Mouse (Mus musculus): ENCODE results near the gene Nkain4. TPM values are rescaled to one million over a fixed set of nuclear protein-coding genes. Genes with fewer than 3 reads are reported as not detected.

Gene Nkain4
- total RNA-seq, 2 experiments from 2014 or later, result not detected

GRCm38 (mm10) chr2:180895321-180895720 is 59.2 kb downstream of the Nkain4 start:
- no peak for ATAC-seq (ENCODE audit: poor library complexity, severe bottlenecking)

GRCm38 (mm10) chr2:180894734-180895133 is 59.8 kb downstream of the Nkain4 start:
- peak; percentile 81 for ATAC-seq (ENCODE audit: poor library complexity, severe bottlenecking)

DNA sequence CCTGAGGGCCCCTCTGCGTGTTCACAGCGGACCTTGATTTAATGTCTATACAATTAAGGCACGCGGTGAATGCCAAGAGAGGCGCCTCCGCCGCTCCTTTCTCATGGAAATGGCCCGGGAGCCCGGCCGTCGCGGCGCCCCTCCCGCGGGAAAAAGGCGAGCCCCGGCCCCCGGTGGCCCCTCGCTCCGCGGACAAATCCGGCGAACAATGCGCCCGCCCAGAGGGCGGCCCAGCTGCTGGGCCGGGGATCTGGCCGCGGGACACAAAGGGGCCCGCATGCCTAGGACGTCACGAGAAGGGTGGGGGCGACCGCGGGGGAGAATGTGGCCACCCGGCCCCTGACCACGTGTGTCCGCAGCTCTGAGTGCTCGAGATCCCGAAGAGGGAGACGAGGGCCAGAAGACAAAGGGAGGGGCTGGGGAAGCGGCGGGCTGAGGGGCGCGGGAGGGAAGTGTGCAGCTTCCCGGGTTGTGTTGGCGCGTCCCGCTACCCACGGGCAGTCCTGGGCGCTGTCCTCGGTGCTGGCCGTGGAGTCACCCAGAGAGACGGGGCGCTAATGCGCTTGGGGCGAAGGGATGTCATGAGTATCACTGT is 60.4 kb downstream of the Nkain4 start:
- ATAC-seq (ENCODE audit: poor library complexity, severe bottlenecking), result no peak

DNA sequence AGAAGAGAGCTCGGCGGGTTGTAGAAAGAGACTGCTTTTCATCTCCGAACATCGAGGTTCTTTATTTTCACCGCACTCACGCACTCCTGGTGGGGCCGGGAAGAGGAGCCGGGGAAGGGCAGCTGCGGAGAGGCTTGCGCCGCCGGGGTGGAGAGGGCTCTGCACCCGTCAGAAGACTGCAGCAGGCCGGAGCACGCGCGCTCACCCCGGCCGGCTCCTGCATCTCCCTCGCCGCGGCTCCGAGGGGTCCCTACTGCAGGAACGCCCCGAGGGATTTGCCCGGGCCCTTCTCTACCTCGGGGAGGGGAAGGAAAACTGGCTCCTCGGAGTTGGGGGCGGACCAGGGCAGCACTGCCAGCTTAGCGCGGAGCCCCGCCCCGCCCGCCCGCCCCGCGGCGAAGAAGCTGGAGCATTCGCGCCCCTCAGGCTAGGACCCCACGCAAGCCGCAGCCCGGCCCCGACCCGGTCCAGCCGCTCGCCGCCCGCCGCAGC is 60.9 kb downstream of the Nkain4 start:
- ATAC-seq (ENCODE audit: poor library complexity, severe bottlenecking), result no peak

DNA sequence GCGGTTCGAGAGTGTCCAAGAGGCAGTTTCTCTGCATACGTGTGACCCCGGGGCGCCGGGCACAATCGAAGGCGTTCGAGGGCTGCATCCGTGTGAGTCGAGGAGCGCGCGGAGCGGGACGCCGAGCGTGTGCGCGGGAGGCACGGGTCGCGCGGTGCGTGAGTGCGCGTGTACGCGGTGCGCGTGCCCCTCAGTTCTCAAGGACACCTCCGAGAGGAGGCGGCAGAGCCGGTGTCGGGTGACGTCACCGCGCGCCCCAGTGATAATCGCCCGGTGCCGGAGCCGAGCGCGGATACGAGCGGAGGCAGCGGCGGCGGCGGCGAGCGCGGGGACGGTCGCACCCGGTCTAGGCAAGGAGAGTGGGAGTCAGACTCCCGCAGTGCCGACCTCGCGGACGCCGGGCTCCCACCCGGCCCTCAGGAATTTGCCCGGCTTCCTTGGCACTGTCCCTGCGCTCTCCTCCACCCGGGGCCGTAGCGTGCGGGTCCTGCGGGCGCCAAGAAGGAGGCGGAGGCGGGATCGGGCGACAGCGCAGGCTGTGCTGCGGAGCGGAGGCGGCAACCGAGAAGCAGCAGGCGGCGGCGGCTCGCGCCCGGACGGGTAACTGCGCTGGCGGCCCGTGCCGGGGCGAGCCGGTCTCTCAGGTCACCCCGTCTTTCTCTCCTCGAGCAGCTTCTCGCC is 61.5 kb downstream of the Nkain4 start:
- ATAC-seq (ENCODE audit: poor library complexity, severe bottlenecking), result no peak

- ATAC-seq (ENCODE audit: poor library complexity, severe bottlenecking), result no peak
These were observed 62.6 kb downstream of the Nkain4 start for GRCm38 (mm10) chr2:180891835-180892323.

DNA sequence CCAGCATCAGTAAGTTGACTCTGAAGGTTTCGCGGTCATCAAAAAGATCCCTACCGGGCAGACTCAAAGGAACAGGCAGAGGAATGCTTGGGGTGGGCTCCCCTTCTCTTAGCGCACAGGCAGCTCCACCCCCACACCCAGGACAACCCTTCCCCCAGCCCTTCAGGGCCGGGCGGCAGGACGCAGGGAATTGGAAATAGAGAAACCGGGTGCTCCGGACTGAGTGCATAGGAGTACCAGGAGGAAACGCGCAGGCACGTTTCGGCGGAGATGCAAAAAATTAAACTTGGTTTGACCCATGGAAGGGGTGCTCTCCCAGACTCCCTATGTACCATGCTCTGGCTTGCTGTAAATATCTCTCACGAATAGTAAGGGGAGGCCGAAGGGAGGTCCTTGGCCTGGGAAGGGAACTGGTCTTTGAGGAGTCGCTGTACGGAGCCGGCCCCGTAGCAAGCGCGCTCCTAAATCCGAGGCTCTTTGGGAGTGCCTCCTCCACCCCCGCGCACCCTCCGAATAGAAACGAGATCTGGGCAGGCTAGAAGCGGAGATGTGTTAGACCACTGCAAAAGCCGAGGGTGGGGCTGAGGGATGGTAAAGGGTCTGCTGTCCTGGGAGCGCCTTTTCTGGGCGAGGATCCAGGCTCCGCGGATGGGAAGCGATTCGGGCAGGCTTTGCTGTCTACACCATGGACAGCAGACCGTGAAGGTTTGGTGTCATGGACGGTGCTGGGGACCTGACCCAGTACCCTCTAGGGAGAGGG is 63.2 kb downstream of the Nkain4 start:
- ATAC-seq (ENCODE audit: poor library complexity, severe bottlenecking), result no peak

DNA sequence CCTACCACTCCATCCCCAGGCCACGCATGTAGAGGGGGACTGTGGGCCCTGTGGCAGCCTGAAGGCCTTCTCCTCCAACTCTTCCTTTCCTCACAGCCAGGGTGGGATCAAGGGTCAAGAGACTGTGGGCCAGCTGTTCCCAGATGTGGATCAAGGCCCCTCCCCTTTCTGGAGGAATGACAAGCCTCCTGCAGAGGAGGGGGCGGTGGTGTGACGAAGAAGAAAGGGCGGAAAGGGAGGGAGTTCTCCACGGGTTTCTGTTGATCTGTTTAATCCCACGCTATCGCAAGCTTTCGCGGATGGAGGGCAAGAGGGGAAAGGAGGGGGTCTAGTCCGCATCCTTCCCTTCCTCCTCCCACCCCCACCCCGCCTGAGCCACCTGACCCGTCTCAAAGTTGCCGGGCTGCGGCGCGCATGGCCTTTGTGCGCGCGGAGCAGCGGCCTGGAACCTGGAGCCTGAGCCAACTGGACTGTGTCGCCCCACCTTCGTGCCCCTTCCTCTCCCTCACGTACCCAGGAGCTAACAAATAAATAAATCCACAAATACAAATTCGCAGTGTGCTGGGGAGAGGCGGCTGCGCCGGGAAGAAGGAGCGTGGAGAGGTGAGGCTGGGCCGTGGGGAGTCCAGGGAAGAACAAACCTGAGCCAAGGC is 64.0 kb downstream of the Nkain4 start:
- ATAC-seq (ENCODE audit: poor library complexity, severe bottlenecking), result no peak

DNA sequence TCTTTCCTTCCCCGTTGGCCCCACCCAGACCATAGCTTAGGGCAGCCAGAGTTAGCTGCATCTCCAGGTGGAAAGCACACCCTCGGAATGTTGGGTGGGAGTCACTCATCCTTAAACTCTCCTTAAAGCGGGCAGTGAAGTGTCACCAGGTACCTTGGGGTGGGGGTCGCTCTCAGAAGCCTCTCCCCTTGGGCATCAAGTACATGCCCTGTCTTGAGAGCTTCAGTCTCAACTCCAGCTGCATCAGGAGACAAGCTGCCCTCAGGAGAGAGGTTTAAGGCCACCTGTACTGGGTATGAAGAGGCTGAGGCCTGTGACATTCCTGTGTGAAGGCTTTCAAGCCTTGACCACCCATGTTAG is 64.6 kb downstream of the Nkain4 start:
- ATAC-seq (ENCODE audit: poor library complexity, severe bottlenecking), result no peak

DNA sequence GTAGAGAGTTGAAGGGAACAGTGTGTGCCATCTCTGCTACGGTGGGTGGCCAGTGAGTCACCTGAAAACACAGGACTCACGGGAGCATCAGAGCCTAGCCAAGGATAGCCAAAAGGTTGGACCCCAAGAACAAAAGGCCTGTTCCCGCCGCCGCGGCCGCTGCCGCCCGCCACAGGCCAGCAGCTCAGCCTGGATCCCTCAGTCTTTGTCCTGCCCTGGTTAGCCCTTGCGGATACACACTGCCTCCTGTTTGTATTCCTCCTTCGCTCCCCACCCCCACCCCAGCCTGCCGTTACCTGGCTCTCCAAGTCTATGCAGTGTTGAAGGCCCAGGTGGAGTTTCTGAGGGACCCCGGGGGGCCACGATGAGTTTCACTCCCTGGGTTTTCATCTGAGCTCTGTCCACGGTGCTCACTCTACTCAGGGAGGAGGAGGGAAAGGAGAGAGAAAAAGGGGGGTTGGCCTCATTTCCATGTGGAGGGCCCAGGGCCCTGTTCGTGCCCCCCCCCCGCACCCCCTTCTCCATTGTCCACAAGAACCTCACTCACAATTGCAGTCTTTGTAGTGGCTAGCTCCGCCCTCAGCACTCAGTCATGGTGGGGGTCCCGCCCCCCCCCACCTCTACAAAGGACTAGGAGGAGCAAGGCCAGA is 65.1 kb downstream of the Nkain4 start:
- ATAC-seq (ENCODE audit: poor library complexity, severe bottlenecking), result no peak

- ATAC-seq (ENCODE audit: poor library complexity, severe bottlenecking), result no peak
These were observed 69.2 kb downstream of the Nkain4 start for GRCm38 (mm10) chr2:180885270-180885669.

Other genes starting within 250 kb of the Nkain4 start
- 30.0 and 32.1 TPM in 2 replicates for gene Dido1, start 244.7 kb downstream of the Nkain4 start, total RNA-seq (2015)
- gene Dido1, start 244.7 kb downstream of the Nkain4 start, total RNA-seq (2017), result 41.3 and 46.9 TPM in 2 replicates
- gene Gid8, start 244.6 kb downstream of the Nkain4 start, total RNA-seq (2015), result 72.6 and 76.0 TPM in 2 replicates
- gene Gid8, start 244.6 kb downstream of the Nkain4 start, total RNA-seq (2017), result 64.1 and 82.6 TPM in 2 replicates
- 7.9 and 9.9 TPM in 2 replicates for gene Slc17a9, start 229.4 kb downstream of the Nkain4 start, total RNA-seq (2015)
- gene Slc17a9, start 229.4 kb downstream of the Nkain4 start, total RNA-seq (2017), result 5.2 and 7.1 TPM in 2 replicates
- gene Bhlhe23, start 177.8 kb downstream of the Nkain4 start, total RNA-seq (2015), result not detected in 2 replicates
- not detected in 2 replicates for gene Bhlhe23, start 177.8 kb downstream of the Nkain4 start, total RNA-seq (2017)
- gene Ythdf1, start 33.8 kb downstream of the Nkain4 start, total RNA-seq (2015), result 54.2 and 55.4 TPM in 2 replicates
- 24.1 and 26.0 TPM in 2 replicates for gene Ythdf1, start 33.8 kb downstream of the Nkain4 start, total RNA-seq (2017)
- not detected in 2 replicates for gene Birc7, start 25.7 kb downstream of the Nkain4 start, total RNA-seq (2015)
- not detected in 2 replicates for gene Birc7, start 25.7 kb downstream of the Nkain4 start, total RNA-seq (2017)
- 16.5 and 18.7 TPM in 2 replicates for gene Arfgap1, start 12.5 kb upstream of the Nkain4 start, total RNA-seq (2015)
- 34.8 and 35.0 TPM in 2 replicates for gene Arfgap1, start 12.5 kb upstream of the Nkain4 start, total RNA-seq (2017)
- gene Col20a1, start 31.8 kb upstream of the Nkain4 start, total RNA-seq (2015), result 0.11 and 0.23 TPM in 2 replicates
- 0.18 and 0.28 TPM in 2 replicates for gene Col20a1, start 31.8 kb upstream of the Nkain4 start, total RNA-seq (2017)
- gene Chrna4, start 88.8 kb upstream of the Nkain4 start, total RNA-seq (2015), result not detected in 2 replicates
- gene Chrna4, start 88.8 kb upstream of the Nkain4 start, total RNA-seq (2017), result not detected in 2 replicates
- gene Kcnq2, start 180.6 kb upstream of the Nkain4 start, total RNA-seq (2015), result not detected in 2 replicates
- gene Kcnq2, start 180.6 kb upstream of the Nkain4 start, total RNA-seq (2017), result not detected in 2 replicates
- not detected in 2 replicates for gene Eef1a2, start 202.3 kb upstream of the Nkain4 start, total RNA-seq (2015)
- not detected in 2 replicates for gene Eef1a2, start 202.3 kb upstream of the Nkain4 start, total RNA-seq (2017)
- gene Ppdpf, start 232.5 kb upstream of the Nkain4 start, total RNA-seq (2015), result 87.9 and 88.9 TPM in 2 replicates
- gene Ppdpf, start 232.5 kb upstream of the Nkain4 start, total RNA-seq (2017), result 55.7 and 56.1 TPM in 2 replicates
- gene Ptk6, start 248.1 kb upstream of the Nkain4 start, total RNA-seq (2015), result not detected in 2 replicates
- gene Ptk6, start 248.1 kb upstream of the Nkain4 start, total RNA-seq (2017), result not detected in 2 replicates

All from megakaryocyte, adult 5-6 weeks (primary cell).